Mouse (Mus musculus): ENCODE measurements at regions not wholly inside any gene's neighbourhood (a gene's known extent, or its start where the extent isn't known, plus 50 kb on each side); places are given as distances from the start of the nearest gene placed in this dataset.

DNA sequence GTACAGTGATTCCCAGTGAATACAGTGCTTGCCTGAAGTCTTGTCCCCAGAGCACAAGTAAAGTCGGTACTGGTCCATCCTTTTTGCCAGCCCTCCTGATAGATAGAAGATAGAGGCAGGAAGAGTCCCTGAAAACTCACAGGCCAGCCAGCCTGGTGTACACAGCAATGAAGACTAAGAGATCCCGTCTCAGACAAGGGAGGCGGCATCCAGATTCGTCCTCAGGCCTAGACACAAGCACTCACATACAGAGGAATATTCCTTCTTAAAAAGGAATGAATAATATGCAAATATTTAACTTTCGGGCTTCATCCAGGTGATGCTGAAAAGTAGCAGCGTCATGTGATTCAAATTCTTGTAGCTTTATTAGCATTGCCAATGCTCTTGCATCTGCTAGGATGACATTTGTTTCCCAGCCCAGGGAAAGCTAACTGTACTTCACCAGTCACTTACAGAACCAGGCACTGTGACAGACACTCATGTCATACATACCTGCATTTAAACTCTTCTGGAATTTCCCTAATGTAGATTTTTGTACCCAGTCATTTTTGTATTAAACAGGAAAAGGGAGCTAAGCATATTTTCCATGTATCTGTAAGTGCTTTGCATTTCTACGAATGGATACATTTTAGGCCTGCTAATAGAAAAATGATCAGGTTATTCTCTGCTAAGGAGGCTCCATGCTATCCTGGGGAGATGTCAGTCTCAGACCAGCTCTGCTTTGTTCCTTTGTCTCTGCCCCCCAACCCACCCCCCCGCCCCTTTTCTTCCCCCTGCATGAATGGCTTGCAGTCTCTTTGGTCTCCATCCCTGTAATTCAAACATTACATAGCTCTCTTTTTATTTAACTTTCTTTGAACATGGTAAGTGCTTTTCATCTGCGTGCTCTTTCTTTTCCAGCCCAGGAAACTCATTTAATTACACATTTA is 162.5 kb upstream of the Gm9747 start:
- no peak for DNase-seq

DNA sequence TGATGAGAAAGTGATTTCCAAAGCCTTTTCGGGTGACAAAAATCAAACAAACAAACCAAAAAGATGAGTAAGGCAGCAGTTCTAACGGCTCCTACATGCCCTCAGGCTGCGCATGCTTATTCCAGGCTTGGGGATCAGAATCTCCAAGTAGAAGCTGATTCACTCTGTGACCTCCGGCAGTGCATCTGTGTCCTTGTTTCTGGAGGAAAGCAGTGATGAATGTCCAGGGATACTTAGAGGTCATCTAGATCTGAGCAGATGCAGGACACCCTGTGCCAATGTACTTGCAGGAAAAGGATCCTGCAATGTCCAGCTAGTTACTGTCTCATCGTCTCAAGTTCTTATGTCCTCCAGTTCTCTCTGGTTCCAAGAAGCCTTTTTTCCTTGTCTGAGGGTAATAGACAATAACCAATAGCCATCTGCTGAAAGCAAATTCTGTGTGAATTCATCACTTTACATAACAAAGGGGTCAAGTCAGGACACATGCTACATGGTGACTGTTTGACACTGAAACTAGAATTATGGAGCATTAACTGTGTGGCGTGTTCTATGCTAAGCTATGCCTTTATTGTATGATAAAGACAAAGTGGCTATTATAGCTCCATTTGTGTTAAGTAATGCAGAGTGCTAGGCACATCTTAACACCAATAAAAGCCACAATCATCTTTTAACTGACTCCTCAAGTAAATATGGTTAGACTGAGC is 143.6 kb upstream of the Gm9747 start:
- DNase-seq: no peak

DNA sequence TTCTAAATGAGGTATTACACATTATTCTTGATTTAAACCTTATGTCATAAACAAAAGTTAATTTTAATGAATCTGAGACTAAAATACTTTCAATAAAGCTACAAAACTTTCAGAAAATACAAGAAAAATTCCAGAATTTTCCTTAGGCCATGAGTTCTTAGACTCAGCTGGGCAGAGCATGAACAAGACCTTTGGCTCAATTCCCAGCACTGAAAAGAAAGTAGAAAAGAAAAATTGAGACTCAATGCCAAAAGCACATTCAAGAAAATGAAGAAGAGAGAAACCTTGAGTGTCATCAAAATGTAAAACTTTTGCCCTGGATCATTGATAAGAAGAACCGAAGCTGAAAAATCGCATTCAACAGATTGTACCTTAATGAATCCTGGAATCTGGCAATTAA is 137.8 kb upstream of the Gm9747 start:
- no peak for DNase-seq

DNA sequence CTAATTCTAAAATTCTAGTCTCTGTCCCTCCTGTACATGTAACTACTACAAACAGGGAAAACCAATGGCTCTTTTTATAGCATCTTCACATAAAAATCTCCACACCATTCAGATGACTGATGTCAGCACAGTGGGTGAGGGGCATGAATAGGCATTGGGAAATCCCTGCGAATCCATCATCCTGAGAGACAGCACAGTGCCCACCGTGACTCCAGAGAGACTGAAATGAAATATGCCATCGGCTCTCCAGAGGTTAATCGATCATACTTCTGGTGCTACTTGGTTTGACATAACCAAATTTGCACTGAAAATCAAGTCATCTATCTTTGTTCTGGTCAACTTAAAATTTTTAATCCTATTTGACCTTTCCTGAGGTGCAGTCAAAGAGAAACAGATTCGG is 126.2 kb upstream of the Gm9747 start:
- no peak for DNase-seq

DNA sequence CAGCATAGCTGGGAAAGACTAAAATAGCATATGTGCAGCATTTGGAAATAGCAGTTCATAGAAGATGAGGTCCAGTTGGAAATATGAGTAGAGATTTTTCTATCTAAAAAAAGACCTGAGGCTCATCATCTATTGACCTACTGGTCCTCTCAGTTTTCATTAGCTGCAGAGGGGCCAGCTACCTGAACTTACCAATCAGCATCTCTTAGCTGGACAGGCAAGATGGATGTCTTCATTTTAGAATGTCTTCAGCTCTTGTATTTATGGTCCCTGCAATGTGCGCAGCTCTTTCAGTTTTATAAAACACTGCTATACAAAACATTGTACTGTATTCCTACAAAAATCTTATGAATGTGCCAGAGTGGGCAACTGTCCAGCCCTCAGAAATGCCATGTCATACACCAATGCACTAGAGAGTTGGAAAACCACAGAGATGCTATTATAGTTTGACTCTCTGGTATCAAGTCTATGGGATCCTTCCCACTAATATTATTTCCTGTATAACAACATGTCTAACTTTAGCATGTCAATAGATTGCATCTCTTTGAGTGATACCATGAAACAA is 122.8 kb upstream of the Gm9747 start:
- no peak for DNase-seq

DNA sequence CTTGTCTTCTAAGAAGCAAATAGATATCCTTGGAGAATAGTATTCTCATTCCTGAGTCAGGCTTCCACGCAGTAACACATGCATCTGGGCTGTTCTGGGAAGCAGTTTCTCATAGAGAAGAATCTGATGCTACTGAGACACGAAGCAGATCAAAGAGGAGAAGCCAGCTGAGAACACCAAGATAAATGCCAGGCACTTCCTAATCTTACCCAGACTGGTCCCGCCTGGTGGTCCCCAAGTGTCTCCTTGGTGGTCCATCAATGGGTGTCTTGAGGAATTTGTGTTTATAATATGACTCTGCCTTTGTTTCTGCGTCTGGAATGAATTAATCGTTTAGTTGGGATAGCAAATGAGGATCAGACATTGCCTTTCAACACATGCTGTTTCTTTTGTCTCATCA is 120.5 kb upstream of the Gm9747 start:
- no peak for DNase-seq

DNA sequence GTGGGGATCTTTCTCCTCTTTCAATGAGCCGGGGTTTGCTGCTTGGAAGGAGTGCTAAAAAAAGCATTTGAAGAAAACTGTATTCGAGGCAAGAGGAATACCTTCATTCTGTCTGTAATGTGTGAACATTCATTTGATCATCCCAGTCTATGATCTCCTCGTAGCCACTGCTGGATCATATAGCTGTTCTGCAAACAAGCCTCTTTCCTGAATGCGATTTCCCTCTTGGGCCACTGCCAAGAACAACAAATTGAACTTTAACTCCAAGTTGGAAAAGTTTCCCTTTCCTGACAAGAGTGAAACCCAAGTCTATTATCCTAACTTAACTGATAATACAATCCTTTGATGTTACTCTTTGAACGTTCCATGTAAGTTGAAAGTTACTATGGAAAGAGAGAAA is 108.4 kb upstream of the Gm9747 start:
- DNase-seq: peak; percentile 31 to 34

DNA sequence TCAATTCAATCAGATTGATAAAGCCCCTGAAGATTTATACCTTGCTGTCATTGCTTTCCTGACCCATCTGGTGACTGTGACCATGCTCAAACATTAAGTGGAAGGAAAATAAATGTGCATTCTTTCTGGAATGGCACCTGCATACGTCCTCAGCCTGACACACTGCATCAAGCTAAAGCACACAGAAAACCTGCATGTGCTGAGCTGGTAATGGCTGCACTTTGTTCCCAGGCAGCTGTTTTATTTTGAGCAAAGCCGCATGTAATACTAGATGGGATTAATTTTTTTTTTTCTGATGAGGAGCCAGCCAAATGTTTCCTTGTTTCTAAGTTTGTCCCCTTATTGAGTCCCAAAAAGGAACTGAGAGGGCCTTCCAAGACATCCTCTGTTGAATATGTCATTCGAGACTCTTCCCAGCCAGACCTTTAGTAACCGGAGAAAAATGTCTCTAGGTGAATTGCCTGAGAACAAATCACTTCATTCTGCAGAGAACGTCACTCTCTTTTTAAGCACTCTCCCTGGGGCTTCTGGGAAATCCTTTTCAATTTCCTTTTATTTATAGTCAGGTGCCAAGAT is 103.1 kb upstream of the Gm9747 start:
- DNase-seq: no peak

DNA sequence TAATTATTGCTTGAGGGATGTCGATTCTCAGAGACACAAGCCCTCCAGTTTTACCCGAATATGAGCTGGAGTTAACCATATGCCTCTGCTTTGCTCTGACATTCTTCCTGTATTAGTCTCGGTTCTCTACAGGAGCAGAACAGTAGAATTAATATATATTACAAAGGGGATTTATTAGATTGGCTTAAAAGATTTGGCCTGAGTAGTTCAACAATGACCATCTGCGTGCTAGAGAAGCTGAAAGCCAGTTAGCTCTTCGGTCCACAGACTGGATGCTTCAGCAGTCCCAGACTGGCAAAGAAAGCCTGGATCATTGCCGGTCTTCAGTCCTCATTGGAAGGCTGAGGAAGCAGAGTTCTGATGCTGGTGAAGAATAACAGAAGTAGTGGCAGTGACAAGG is 100.4 kb upstream of the Gm9747 start:
- DNase-seq: no peak

DNA sequence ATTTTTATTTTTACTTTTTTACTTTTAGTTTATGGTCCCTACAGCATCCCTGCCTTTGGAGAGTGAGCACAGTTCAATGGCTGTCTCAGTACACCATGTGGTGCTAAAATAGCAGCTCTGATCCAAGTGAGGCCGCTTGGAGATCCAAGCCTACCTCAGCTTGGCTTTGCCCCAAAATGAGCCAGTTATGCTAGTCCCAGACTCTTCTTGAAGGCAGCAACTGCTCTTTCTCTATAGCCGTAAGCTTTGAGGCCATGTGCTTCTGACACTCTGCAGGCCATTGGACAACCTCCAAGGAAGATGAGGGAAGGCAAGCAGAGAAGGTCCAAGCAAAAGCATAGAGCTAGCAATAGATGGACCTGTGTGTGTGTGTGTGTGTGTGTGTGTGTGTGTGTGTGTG is 98.0 kb upstream of the Gm9747 start:
- no peak for DNase-seq

DNA sequence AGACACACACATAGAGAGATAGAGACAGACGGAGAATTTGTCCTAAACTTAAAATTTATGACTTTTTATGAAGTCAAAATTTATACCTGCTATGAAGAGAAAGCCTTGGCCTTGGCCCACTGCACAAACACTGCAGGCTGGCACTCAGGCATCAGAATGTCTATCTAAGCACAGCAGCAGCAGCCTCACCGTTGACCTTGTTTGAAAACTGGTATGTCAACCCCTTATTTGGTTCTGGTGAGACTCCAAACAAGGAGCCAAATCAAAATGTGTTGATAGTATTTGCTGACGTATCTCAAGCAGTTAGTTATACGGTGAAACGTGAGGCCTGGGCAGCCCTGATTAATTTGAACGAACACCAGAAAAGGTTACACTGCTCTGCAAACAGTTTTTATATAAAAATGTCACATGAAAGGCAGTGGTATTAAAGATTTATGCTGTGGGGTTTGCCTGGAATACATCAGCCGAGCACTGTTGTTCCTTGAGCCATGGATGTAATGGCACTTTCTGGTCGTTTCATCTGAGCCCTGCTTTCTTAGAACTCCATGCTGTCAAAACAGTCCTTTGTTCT is 97.1 kb upstream of the Gm9747 start:
- DNase-seq: no peak

DNA sequence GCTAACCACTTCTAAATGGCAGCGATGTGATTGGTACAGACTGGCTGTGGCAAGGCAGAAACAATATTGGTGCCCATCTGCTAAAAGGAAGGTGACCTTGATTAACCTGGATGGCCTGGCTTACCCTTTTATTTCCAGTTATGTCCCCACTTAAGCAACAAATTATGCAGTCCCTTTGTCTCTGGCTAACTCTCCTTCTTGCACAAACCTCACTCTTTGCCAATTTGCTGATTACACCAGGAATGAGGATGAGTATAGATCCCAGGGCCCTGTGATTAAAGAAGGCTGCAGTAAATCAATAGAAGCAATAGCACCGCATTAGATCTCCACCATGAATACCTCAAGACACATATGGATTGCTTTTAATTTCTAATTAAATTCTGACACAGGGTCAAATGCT is 87.7 kb upstream of the Gm9747 start:
- no peak for DNase-seq

DNA sequence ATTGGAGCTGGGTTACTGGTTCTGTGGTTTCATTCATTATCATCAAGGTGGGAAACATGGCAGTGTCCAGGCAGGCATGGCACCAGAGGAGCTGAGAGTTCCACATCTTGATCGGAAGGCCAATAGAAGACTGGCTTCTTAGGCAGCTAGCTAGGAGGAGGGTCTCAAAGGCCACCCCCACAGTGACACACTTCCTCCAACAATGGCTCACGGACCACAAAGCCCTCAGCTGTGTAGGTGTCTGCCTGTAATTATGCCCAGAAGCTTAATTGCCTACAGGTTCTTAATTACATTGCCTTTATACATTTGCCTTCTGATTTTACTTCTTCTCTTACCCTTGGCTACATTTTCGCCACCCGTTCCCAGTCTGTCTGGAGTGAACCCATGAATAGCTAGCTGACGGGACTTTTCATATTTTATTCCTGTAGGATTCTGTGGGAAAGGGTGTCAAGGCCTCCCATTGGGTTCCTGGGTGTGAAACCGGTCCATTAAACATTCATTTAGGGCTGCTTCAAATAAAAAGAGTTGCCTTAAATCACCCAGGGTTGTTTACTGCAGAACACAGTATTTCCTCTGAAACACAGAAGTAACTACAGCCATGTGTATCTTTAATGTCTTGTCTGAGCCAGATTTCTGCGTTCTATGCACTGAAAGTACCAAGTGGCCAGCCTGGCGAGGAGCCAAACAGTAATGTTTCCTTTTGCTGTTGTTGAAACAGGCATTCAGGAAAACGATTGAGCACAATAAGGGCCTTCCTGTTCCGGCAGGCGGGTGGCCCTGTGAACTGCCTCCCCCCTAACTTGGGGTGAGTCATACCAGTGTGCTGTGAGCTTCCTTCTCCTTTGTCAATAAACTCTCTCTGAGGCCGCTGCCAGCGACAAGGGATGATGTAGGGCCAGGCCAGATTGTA is 82.4 kb upstream of the Gm9747 start:
- DNase-seq: peak; percentile 69 to 77

DNA sequence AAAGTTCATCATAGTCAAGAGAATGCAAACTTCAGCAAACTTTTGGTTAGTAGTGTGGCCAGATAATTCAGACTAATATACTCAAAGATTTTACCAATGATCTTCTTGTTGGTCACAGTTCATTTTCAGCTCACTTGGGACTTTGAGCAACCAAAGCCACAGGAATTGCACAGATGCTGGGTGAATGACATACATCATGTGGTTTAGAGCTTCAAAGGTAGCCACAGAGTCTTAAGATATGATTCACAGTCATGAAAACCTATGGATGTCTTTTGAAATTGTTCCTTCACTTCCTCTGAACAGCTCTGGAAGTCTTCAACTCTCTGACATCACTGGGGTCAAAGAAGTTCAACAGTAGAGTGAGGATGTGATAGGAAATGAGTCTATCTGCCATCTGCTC is 77.0 kb upstream of the Gm9747 start:
- DNase-seq: no peak

DNA sequence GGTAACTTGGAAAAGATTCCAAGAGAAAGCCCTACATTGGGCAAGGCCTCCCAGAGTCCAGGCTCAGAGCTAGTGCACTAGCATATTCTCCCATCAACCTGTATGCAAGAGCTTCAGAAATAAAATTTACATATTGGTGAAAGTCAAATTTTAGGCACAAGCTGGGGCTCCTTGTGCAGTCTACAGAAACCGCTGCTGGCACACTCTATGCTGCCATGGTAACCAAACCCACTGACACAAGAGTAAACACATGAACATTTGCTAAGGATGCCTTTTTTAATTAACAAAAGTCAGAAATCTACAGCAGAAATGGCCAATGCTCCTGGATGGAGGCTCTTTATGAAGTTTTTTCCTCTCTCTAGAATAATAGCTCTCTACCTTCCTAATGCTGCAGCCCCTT is 75.9 kb upstream of the Gm9747 start:
- no peak for DNase-seq

DNA sequence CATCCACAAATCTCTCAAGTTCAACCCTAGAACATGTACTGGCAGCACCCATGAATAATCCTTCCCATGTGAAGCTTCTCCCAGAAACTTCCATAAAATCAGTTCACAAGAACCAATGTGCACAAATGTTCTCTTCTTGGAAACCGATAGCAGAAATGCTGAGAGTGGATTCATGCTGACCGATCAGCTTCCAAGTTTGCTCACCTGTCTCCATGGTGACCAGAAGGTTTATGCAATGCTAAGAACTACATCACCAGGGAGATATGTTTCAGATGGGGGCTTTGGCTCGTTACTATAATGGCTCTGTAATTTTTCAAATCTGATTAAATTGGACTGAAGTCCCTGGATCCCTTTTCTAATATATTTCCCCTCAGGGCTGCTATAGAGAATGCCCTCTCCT is 74.4 kb upstream of the Gm9747 start:
- DNase-seq: no peak

DNA sequence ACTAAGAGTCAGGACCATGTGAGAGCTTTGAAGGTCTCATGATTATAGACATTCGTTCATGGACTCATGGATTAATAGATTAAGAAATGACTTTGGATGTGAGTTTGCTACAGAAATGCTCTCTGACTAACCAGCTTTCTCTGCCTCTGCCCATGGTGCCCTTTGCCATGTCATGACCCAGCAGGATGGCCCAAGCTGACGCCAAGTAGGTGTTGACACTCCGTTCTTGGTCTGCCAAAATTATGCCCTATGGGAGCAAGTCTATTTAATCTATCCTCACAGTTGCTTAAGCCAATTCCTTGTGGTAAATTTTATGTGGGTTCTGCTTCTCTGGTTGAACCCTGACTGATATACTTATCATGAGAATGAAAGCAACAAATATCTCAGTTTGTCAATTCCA is 73.7 kb upstream of the Gm9747 start:
- DNase-seq: no peak

DNA sequence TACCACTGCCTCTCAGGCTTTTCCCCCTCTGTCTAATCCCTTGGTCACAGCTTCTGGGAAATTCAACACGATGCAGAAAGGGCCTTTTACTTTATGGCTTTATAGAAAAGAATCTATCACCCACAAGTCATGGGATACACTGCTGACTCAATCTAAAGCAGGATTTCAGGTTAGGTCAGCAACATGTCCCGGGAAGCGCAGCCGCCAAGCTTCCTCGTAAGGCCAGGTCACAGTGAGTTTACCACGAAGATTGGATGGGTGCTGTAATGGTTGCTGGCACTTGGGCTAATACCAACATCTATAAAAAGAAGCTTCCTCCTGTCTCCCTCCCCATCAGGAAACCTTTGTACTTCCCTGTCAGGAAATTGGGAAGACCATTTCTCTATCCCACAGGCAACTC is 70.0 kb upstream of the Gm9747 start:
- DNase-seq: no peak

DNA sequence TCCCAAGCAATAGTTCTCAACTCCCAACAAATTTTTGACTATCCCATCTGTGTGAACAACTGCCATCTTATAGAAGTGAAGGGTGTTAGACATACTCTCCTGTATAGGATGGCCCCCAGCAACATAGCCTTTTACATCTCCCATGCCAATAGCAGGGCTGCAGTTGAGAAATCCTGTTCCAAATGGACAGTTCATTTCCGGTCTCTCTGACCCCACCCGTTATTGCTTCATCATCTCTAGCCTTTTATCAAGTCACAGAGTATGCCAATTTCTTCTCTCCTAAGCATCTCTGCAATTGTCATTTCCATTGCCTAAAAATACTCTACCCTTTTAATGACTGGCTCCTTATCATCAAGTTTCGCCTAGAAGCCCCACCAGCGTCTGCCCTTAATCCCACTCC is 64.8 kb upstream of the Gm9747 start:
- no peak for DNase-seq

DNA sequence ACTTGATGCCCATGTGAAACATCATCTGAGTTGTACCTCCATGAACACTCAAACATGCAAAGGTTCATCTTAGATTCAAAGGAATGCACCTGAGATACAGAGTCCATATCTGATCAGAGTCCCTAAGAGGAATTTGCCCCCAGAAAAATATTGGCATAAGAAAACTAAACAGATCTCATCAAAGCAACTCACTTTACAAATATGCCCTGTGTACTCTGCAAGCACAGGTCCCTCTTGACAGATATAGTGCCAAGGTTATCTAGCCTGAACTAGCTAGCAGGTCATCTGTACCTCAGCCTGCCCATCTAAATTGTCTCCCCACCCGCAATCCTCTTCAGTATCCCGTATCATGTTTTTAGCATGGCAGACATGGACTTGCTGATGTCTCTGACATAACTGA is 64.0 kb upstream of the Gm9747 start:
- no peak for DNase-seq

DNA sequence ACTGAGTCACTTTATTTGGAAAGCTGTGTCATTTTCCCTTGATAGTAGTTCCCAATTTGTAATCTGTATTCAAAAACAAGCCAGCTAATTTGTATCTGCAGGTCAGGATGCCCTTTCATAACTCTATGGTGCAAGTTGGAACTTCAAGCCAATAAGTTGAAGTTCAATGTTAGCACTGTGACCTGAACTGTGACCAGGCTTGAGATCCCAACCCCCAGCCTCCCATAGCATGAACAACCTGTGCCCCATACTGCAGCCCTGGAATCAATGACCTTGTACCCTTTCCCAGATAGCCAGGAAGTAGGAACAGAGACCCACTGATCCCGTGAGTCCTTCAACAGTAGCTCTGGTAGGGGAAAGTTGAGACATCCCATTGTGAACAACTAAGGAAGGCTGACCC is 52.5 kb upstream of the Gm9747 start:
- no peak for DNase-seq
